Mouse (Mus musculus): Measurements from ENCODE around the gene Cdk20.
A peak's percentile ranks its signal among the peaks of the same experiment; 100 is the strongest.

Cdk20 gene

GRCm38 (mm10) chr13:64432017-64432995, at the start of gene Cdk20:
Cdk20 (plus strand) TSS chr13:64432314.
- peak; percentile 68 to 74 for DNase-seq

GRCm38 (mm10) chr13:64384937-64385336, 47.2 kb upstream of the Cdk20 start:
- DNase-seq = no peak

- DNase-seq = no peak
Observed at GRCm38 (mm10) chr13:64386048-64386447, 46.1 kb upstream of the Cdk20 start.

- no peak for DNase-seq
Observed at GRCm38 (mm10) chr13:64388415-64388814, 43.7 kb upstream of the Cdk20 start.

- no peak for DNase-seq
Observed at GRCm38 (mm10) chr13:64396979-64397378, 35.1 kb upstream of the Cdk20 start.

GRCm38 (mm10) chr13:64398065-64398464, 34.0 kb upstream of the Cdk20 start:
- DNase-seq = no peak

GRCm38 (mm10) chr13:64399906-64400305, 32.2 kb upstream of the Cdk20 start:
- no peak for DNase-seq

- no peak for DNase-seq
Observed at GRCm38 (mm10) chr13:64400801-64401361, 31.2 kb upstream of the Cdk20 start.

GRCm38 (mm10) chr13:64402006-64402405, 30.1 kb upstream of the Cdk20 start:
- DNase-seq = no peak

GRCm38 (mm10) chr13:64402504-64402949, 29.6 kb upstream of the Cdk20 start:
- no peak for DNase-seq

- no peak for DNase-seq
Observed at GRCm38 (mm10) chr13:64402951-64403460, 29.1 kb upstream of the Cdk20 start.

- no peak for DNase-seq
Observed at GRCm38 (mm10) chr13:64403519-64403918, 28.6 kb upstream of the Cdk20 start.

GRCm38 (mm10) chr13:64405550-64405949, 26.6 kb upstream of the Cdk20 start:
- DNase-seq = no peak

GRCm38 (mm10) chr13:64407992-64408391, 24.1 kb upstream of the Cdk20 start:
- no peak for DNase-seq

- no peak for DNase-seq
Observed at GRCm38 (mm10) chr13:64410604-64411003, 21.5 kb upstream of the Cdk20 start.

- DNase-seq = no peak
Observed at GRCm38 (mm10) chr13:64411282-64411681, 20.8 kb upstream of the Cdk20 start.

GRCm38 (mm10) chr13:64412752-64413257, 19.3 kb upstream of the Cdk20 start:
- DNase-seq = no peak

- DNase-seq = no peak
Observed at GRCm38 (mm10) chr13:64415659-64416058, 16.5 kb upstream of the Cdk20 start.

- DNase-seq = no peak
Observed at GRCm38 (mm10) chr13:64416955-64417601, 15.0 kb upstream of the Cdk20 start.

- no peak for DNase-seq
Observed at GRCm38 (mm10) chr13:64420847-64421246, 11.3 kb upstream of the Cdk20 start.

GRCm38 (mm10) chr13:64421386-64421785, 10.7 kb upstream of the Cdk20 start:
- DNase-seq = no peak

GRCm38 (mm10) chr13:64421952-64422606, 10.0 kb upstream of the Cdk20 start:
- no peak for DNase-seq

- DNase-seq = no peak
Observed at GRCm38 (mm10) chr13:64422607-64422957, 9.5 kb upstream of the Cdk20 start.
